Mouse (Mus musculus): ENCODE results near the gene Yae1d1.
"Not testable (repeated sequence)": the region's sequence is repeated elsewhere in the genome, so short reads cannot be mapped to it uniquely, and the experiment has no call there.

Yae1d1 gene

DNA sequence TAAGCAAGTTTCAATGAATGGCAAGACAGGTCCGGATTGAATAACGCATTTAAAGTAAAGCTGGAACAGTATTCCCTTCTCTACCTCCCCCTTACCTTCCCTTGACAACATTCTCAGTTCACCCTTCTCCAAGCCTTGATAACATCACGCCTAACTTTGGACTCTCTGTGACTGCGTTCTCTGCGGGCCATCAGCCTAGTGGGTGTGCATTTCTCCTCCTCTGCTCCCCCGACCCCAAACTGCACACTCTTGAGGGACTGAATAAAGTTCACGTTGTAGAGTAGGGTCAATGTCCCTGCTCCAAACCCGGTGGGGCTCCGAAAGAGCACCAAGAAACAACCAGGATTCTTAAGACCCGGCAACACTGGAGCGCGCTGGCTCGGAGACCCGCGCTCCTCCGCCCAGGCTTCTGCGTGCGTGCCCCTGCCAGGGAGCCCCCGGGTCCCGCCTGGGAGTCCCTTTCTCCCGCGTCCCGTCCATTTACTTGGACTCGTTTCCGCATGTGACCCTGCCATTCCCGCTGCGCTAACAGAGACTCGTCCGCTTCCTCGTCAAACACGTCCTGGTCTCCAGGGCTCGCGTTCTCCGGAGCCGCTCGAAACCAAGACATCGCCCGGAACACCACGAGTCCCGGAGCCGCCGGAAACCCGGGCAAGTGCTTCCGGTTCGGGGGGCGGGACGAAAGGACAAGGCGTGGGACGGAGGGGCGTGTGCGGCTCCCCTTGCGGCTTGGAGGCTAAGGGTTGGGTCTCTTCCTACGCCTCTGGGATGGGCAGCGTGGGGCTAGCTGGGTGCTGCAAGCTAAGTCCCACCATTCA, at the start of gene Yae1d1:
Yae1d1 (minus strand) TSS at position 653 of the 818 bp plus-strand sequence.
- DNase-seq (ENCODE audit: low spot score), result peak; percentile 93

GRCm38 (mm10) chr13:18038814-18039213, 45.7 kb upstream of the Yae1d1 start:
- no peak for DNase-seq (ENCODE audit: low spot score)

- DNase-seq (ENCODE audit: low spot score), result no peak
These were observed 23.5 kb upstream of the Yae1d1 start for GRCm38 (mm10) chr13:18016604-18017003.

DNA sequence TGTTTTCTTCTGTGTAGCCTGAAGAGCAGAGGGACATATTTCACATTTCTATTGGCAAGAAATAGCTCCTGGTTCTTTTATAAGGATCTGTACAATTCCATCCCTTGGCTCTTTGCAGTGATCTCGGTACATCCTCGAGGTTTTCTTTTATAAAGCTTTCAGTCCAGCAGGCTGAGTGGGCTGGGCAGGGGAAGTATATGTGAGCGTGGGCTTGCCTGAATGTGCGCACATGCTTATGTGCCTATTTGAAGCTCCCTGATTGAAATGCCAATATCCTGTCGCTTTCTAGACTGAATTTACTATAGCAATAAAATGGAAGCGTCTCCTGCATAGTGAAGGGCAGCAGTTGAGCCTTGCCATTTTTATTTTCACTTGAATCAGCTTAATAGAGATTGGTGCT, 20.1 kb upstream of the Yae1d1 start:
- DNase-seq (ENCODE audit: low spot score), result no peak

DNA sequence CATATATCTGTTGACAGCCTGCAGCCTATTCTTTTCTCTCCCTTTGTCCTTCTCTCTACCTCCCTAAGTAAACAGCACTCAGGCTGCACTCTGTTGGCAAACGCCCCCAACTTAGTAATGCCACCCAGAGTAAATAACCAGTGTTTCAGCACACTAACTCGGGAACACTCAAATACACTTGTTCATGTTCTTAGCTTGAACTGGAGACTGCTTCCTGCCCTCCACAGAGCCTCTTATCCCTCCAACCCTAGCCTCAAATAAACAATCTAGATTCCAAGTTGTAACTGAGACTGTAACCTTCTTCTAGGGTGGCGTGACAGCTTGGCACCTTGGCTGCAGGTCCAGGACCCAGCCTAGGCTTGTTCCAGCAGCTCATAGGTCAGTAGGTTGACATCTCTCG, 17.9 kb upstream of the Yae1d1 start:
- DNase-seq (ENCODE audit: low spot score), result no peak

- no peak for DNase-seq (ENCODE audit: low spot score)
These were observed 332 bp upstream of the Yae1d1 start for GRCm38 (mm10) chr13:17993515-17993847.

- no peak for DNase-seq (ENCODE audit: low spot score)
These were observed 1.1 kb downstream of the Yae1d1 start for GRCm38 (mm10) chr13:17992009-17992408.

- DNase-seq (ENCODE audit: low spot score), result peak; percentile 22
These were observed 10.0 kb downstream of the Yae1d1 start for GRCm38 (mm10) chr13:17983194-17983593.

- DNase-seq (ENCODE audit: low spot score), result no peak
These were observed 10.5 kb downstream of the Yae1d1 start for GRCm38 (mm10) chr13:17982634-17983033.

DNA sequence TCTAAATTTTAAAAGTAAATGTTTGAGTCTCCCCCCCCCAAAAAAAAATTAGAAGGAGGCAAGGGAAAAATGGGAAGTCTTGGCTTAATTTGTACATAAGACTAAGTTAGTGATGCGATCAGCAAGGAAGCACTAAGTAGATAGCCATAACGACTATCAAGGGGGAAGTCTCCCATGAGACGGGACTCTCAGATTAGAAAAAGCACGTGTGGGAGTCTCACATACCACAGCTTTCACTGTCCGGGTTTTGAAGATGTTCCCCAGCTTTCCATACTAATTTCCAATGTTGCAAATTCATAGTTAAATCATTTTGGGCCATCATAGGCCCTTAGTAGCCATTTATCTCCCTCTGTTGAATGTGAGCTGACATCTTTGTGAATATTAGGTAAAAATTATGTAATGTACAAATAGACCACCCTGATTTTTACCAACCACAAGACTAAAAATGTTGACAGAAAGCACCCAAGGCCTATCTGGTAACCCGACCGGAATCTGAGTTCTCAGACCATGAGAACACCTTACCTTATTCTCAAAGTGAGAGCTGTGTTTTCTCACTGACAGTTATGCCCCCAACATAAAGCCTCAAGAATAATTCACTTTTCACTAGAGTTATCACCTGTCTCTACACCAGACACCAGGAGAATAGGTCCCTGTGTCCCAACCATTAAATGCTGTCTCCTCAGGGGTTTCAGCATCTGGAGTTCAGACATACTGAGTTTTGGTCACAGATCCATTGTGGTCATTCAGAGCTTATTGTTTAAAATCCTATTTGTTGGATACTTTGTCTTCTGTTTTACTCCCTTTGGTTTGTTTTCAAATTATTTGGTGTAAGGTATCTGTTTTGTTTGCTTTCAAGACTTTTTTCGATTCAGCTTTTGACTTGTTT, 16.1 kb downstream of the Yae1d1 start:
- DNase-seq (ENCODE audit: low spot score), result no peak

DNA sequence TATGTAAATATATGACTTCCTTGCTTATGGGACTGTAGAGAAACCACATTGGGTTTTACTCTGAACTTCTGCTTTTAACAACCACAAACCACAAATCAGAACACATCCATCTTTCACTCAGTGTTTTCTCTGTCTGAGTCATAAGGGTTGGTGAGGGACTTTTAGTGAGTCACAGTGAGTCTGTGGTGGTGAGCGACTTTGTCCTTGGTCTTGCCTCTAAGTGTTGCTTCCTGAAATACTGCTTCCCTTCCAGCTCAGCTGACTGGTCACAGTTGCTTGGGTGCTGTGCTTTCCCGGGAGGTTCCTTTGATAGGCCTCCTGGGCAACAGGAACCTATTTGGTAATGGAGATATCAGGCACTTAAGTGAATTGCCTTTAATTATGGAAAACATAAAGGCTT, 17.3 kb downstream of the Yae1d1 start:
- DNase-seq (ENCODE audit: low spot score), result no peak

DNA sequence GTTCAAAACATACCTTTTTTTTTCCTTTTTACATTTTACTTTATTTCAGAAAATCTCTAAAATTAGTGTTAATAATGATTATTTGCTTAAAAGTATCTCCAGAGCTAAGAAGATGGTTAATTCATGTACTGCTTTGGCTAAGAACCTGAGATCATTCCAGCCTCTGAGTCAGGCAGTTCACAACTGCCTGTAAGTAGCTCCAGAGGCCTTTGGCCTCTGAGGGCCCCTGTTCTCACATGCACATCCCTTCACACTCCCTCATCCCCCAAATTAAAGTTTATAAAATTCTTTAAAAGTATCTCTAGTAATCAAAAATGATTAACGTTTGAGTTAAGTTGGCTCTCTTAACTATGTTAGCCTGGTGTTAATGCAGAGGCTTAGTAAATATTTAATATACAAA, 17.7 kb downstream of the Yae1d1 start:
- DNase-seq (ENCODE audit: low spot score), result no peak

GRCm38 (mm10) chr13:17974734-17975133, 18.4 kb downstream of the Yae1d1 start:
- DNase-seq (ENCODE audit: low spot score), result no peak

DNA sequence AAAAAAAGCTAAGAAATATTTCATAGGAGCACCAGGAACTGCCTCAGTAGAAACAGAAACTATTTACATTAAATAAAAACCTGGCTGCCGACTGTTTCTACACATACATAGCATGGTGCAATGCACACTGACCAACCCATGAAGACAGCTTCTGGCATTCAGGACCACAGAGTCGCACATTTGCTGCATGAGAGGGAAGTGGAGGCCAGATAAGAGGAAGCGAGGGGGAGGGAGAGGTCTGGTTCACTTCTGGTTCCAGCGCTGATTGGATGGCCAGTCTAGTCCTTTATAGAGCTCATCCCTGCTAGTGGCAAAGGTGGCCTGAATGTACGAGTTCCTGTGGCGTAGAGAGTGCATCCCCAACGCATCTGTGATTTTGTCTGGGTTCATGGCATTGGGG, 32.5 kb downstream of the Yae1d1 start:
- no peak for DNase-seq (ENCODE audit: low spot score)

DNA sequence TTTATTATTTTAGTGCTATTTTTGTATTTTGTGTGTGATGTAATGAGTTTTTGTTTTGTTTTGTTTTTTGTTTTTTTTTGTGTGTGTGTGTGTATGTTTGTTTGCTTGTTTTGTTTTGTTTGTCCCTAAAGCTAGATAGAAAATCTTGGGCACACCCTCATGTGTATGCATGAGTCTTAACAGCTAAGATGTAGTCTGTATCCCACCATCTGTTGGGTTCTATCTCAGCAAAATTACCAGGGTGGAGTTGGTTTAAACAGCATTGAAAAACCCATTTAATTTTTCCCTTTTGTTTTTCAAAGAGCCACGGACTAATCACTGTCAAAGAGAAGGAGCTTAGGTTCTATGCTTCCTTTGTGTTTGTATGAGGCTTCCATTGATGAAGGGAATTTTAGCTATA, 38.9 kb downstream of the Yae1d1 start:
- DNase-seq (ENCODE audit: low spot score), result no peak

- DNase-seq (ENCODE audit: low spot score), result not testable (repeated sequence)
These were observed 42.6 kb downstream of the Yae1d1 start for GRCm38 (mm10) chr13:17950581-17950980.

DNA sequence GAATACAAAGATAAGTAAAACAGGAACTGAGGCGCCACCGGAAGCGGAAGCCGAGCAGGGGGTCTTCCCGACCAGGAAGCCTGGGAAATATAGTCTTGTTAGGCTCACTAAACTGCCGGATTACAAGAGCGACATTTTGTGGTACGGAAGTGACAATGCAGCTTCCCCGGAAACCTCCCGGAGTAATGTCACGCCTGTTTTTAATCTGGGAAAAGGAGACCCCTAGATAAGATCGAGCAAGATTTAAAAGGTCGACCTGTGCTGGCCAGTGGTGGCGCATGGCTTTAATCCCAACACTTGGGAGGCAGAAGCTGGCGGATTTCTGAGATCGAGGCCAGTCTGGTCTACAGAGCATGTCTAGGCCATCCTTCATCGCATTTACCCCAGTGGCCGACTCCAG, 43.6 kb downstream of the Yae1d1 start:
- DNase-seq (ENCODE audit: low spot score), result no peak

DNA sequence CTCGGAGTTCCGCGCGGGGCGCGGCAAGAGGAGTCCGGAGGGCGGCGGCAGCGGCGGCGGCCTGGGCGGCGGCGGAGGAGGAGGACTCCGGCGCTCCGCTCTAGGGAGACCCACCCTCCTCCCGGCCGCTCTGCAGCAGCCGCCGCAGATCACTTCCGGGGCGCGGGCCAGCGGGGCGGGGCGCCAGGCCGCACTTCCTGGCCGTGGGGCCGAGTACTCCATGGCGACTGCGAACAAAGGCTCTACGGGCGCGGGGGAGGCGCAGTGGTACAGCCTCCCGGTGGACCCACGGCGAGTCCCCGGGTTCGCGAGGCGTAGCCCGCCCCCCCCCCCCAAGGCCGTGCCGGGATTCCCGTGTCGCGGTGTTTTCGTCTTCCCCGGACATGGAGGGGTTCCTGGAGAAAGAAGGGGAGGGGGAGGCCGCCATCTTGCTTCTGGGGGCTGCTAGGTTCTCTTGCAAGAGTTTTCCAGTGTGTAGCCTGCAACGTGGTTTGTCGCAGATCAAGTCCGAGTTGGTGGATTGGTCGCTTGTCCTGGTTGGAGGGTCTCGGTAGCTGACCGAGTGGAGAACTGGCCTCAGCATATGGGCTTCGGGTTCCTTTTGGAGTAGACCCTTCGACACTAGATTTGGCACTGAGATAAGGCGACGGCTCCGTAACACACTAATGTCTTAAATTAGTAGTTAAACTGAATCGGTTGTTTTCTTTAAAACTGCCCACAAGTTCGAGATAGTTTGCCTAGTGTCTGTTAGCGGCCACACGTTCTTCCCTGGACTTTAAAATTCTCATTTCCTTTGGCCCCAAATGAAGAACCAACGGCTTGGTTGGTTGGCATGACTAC, 48.9 kb downstream of the Yae1d1 start, which contains the start of gene Rala:
Rala (minus strand) TSS at position 162 of the 840 bp plus-strand sequence.
- DNase-seq (ENCODE audit: low spot score), result peak; percentile 91

DNA sequence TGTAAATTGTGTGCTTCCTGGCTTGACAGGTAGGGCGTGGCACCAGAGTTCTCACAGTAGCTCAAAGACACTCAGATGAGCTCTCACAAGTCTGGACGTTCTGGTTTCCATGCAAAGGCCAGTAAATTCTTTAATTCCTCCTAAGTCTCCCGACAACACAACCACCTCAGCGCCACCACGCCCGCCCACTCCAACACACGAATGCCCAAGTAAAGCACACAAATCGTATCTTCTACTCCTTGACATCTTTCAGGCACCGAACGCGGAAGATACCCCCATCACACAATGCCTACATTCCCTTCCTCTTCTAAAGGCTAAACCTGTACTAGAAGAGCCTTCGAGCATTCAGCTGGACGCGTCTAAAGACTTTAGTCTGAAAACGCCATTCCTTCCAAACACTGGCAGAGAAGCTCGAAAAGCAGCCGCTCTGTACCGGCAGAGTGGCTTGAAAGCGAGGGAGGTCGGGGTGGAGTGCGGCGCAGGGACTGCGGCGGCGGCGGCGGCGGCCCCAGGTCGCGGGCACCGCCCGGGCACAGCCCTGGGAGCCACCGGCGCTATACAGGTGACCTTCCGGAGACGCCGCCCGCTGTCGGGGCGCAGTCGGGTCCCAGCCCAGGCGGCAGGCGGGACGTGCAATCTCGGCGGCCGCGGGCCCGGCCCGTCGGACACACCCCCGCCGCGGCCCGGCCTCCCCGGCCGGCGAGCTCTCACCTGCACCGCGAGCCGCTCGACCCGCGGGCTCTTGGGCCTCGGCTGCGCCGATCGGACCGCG, 49.7 kb downstream of the Yae1d1 start:
- DNase-seq (ENCODE audit: low spot score), result peak; percentile 9

GRCm38 (mm10) chr13:17942338-17942737, 50.8 kb downstream of the Yae1d1 start:
- DNase-seq (ENCODE audit: low spot score), result no peak

Data from ovary, postnatal 14 days (tissue).